Mouse (Mus musculus) heart, adult 2 months (tissue): ENCODE measurements around the gene Lalba.

Source experiments
- CTCF ChIP-seq: fragments of 200-600 bp; IDR thresholded peaks from 2 replicates; pipeline ENCODE4 v1.8.1; 2022; ENCODE audit warnings: antibody characterized with exemption, mild to moderate bottlenecking, moderate library complexity
- EP300 ChIP-seq: fragments of 200-500 bp; IDR thresholded peaks from 2 replicates; pipeline ENCODE4 v1.6.1; 2011; ENCODE audit warnings: low read depth, low read length, control low read depth; ENCODE audit not compliant: insufficient read depth
- POLR2A ChIP-seq: fragments of 200-500 bp; IDR thresholded peaks from 2 replicates; pipeline ENCODE4 v1.6.1; 2011; ENCODE audit warnings: mild to moderate bottlenecking, low read depth, low read length, control low read depth; ENCODE audit not compliant: insufficient read depth

DNA sequence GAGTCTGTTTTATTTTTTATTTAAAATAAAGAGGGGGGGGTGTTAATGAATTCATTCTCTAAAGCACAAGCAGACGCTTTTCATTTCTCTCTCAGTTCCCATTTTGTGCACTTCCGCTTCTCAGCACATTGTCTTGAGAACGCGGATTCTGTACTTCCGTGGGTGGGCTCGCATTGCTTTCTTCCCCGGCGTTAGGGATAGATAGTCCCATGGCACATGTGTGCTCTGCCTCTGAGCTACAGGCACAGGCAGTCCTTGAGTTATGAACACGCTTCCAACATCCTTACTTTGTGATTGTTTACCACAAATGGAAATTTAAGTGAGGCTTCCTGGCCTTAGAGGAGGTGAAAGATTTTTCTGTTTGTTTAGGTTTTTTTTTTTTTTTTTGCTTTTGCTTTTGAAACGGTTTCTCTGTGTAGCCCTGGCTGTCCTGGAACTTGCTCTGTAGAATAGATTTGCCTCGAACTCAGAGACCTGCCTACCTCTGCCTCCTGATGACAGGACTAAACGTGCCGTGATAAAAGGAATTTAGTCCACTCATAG lies 28.9 kb upstream of the Lalba start:
- peak; percentile 31; the same call in 1 of the 2 replicates for TF ChIP-seq POLR2A
- no peak for TF ChIP-seq CTCF
- TF ChIP-seq EP300, result no peak
